Mouse (Mus musculus): ENCODE data around the gene Aanat. TPM values are rescaled to one million over a fixed set of nuclear protein-coding genes. Genes with fewer than 3 reads are reported as not detected.

Aanat gene
- total and polyA plus RNA-seq, 3 experiments = not detected

DNA sequence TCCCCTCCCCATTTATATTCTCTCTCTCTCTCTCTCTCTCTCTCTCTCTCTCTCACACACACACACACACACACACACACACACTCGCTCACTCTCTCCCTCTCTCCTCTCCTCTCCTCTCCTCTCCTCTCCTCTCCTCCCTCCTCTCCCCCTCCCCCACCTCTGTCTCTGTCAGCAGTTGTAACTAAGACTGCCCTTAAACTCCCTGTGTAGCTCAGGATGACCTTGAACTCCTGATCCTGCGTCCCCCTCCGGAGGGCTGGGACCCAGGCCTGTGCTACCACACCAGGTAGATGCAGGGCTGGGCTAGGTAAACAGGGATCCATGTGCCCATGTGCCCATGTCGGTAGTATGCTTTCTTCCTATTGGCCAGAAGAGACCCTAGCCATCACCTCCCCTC lies 5.4 kb downstream of the Aanat start:
- peaks cover 11 to 43% of the 10 kb centered on the region in 2 experiments for H3K4me1 ChIP-seq (ENCODE audit: control insufficient read depth in 1 of 2, insufficient read depth in 2 of 2)
- dilution Hi-C loops (cut with MboI; ENCODE audit: extremely low pct_ligation_motif_present, extremely low pct_unique_long_range_greater_than_20kb, low sequenced_read_pairs) (no loop called here), in situ Hi-C loops (cut with MboI; ENCODE audit: low pct_ligation_motif_present, low pct_unique_long_range_greater_than_20kb, low sequenced_read_pairs) (loop anchor here (5.0 kb wide), 1 partner anchor 34 kb away; no protein-coding TSS in a partner anchor)
- peaks cover 12% of the 10 kb centered on the region for H3K27me3 ChIP-seq (replicated peaks)
- no peaks in the 10 kb centered on the region for H3K79me2 ChIP-seq (replicated peaks; ENCODE audit: control insufficient read depth, extremely low read depth, insufficient read depth, poor library complexity, severe bottlenecking)
- TF ChIP-seq POLR2AphosphoS2 (IDR thresholded peaks at IDR 0.05; ENCODE audit: low read depth, low read length) = no peak
- TF ChIP-seq JUND (conservative IDR thresholded peaks at IDR 0.05; ENCODE audit: low read depth, low read length) = no peak
- no peak for TF ChIP-seq IRF4 (IDR thresholded peaks at IDR 0.05; ENCODE audit: low read depth, low read length)
- no peak for TF ChIP-seq UBTF (IDR thresholded peaks at IDR 0.05; ENCODE audit: low read depth, low read length)
- no peak for TF ChIP-seq TBP (conservative IDR thresholded peaks at IDR 0.05; ENCODE audit: low read depth, low read length)
- no peak for TF ChIP-seq CHD1 (IDR thresholded peaks at IDR 0.05; ENCODE audit: low read depth, low read length)
- TF ChIP-seq RCOR1 (conservative IDR thresholded peaks at IDR 0.05; ENCODE audit: low read depth, low read length) = no peak
- no peak for TF ChIP-seq E2F4 (IDR thresholded peaks at IDR 0.05; ENCODE audit: insufficient replicate concordance, low read depth, low read length)
- TF ChIP-seq ZC3H11A (IDR thresholded peaks at IDR 0.05; ENCODE audit: low read depth, low read length) = no peak
- no peak for TF ChIP-seq POLR2A (IDR thresholded peaks at IDR 0.05; ENCODE audit: low read depth, low read length)
- no peak for TF ChIP-seq MAX (IDR thresholded peaks at IDR 0.05; ENCODE audit: low read length)
- no peak for TF ChIP-seq CHD2 (IDR thresholded peaks at IDR 0.05; ENCODE audit: low read length)
- no peak for TF ChIP-seq SIN3A (IDR thresholded peaks at IDR 0.05; ENCODE audit: low read length)
- TF ChIP-seq JUN (IDR thresholded peaks at IDR 0.05; ENCODE audit: insufficient read depth, low read depth, low read length) = no peak
- no peak for TF ChIP-seq ELF1 (IDR thresholded peaks at IDR 0.05; ENCODE audit: low read depth, low read length)
- no peak for TF ChIP-seq ETS1 (conservative IDR thresholded peaks at IDR 0.05; ENCODE audit: low read depth, low read length)
- no peak for TF ChIP-seq GABPA (IDR thresholded peaks at IDR 0.05; ENCODE audit: insufficient replicate concordance, low read depth, low read length)
- no peak for TF ChIP-seq TCF12 (IDR thresholded peaks at IDR 0.05; ENCODE audit: low read depth, low read length)
- TF ChIP-seq MXI1 (IDR thresholded peaks at IDR 0.05; ENCODE audit: low read depth, low read length) = no peak
- no peak for DNase-seq (ENCODE audit: extremely low read depth)
- H3K9ac ChIP-seq (ENCODE audit: insufficient read depth, low read depth) = no peak overlapping the region
- H3K36me3 ChIP-seq (replicated peaks in 1 of 2; ENCODE audit: control insufficient read depth in 1 of 2, insufficient read depth in 1 of 2, low read length in 1 of 2) = peaks cover 1 to 13% of the 10 kb centered on the region in 2 experiments
- H3K4me2 ChIP-seq (ENCODE audit: insufficient read depth, low read depth, poor library complexity, severe bottlenecking) = no peak overlapping the region
- H3K4me3 ChIP-seq (replicated peaks in 1 of 3; ENCODE audit: low read depth in 2 of 3, low read length in 2 of 3, poor library complexity in 1 of 3) = no peak overlapping the region
- no peaks in the 10 kb centered on the region for H3K9me3 ChIP-seq (replicated peaks; ENCODE audit: low read length)
- no peak overlapping the region for H3K27ac ChIP-seq (ENCODE audit: insufficient read depth, low read depth)

DNA sequence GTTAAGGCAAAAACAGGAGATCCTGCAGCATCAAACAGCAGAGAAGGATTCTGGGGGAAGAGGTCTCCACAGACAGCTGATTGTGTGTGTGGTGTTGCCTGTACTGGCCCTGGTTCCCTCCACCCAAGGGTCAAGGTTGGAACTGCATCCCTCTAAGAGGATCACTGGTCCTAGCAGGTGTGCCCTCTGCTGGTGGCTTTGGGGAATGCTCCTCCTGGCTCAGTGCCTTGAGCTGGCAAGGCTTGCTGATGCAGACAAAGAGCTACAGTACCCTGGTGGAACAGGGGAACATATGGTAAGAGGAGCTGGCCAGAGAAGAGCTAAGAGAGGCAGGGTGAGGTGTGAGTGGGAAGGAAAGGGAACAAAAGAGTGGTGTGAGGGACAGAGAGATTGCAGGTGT lies 6.2 kb downstream of the Aanat start:
- H3K36me3 ChIP-seq (replicated peaks in 1 of 2; ENCODE audit: control insufficient read depth in 1 of 2, insufficient read depth in 1 of 2, low read length in 1 of 2) = peaks cover 7 to 21% of the 10 kb centered on the region in 2 experiments
- TF ChIP-seq USF2 (conservative IDR thresholded peaks at IDR 0.05; ENCODE audit: low read depth, low read length) (no peak), IRF4 (IDR thresholded peaks at IDR 0.05; ENCODE audit: low read depth, low read length) (no peak), EP300 (IDR thresholded peaks at IDR 0.05; ENCODE audit: low read length) (no peak), CHD1 (IDR thresholded peaks at IDR 0.05; ENCODE audit: low read depth, low read length) (no peak), CTCF (conservative IDR thresholded peaks at IDR 0.05 in 1 of 2, IDR thresholded peaks at IDR 0.05 in 1 of 2; ENCODE audit: low read depth in 2 of 2, low read length in 2 of 2) (peak; percentile 99), MEF2A (IDR thresholded peaks at IDR 0.05; ENCODE audit: borderline replicate concordance, low read depth, low read length) (no peak), RCOR1 (conservative IDR thresholded peaks at IDR 0.05; ENCODE audit: low read depth, low read length) (no peak), GABPA (IDR thresholded peaks at IDR 0.05; ENCODE audit: insufficient replicate concordance, low read depth, low read length) (no peak), ELF1 (IDR thresholded peaks at IDR 0.05; ENCODE audit: low read depth, low read length) (peak; percentile 35; the same call in 1 of the 2 replicates), MAFK (IDR thresholded peaks at IDR 0.05; ENCODE audit: insufficient replicate concordance, low read length) (no peak), RAD21 (IDR thresholded peaks at IDR 0.05; ENCODE audit: low read depth, low read length) (peak; percentile 66), KAT2A (IDR thresholded peaks at IDR 0.05; ENCODE audit: insufficient replicate concordance, low read length) (no peak), UBTF (IDR thresholded peaks at IDR 0.05; ENCODE audit: low read depth, low read length) (no peak), CHD2 (IDR thresholded peaks at IDR 0.05; ENCODE audit: low read length) (no peak), TBP (conservative IDR thresholded peaks at IDR 0.05; ENCODE audit: low read depth, low read length) (no peak), TCF12 (IDR thresholded peaks at IDR 0.05; ENCODE audit: low read depth, low read length) (no peak), NELFE (IDR thresholded peaks at IDR 0.05; ENCODE audit: low read depth, low read length) (peak; percentile 44; the same call in 1 of the 2 replicates), JUND (conservative IDR thresholded peaks at IDR 0.05; ENCODE audit: low read depth, low read length) (no peak), SMC3 (IDR thresholded peaks at IDR 0.05; ENCODE audit: low read depth, low read length) (peak; percentile 93)
- no peaks in the 10 kb centered on the region for H3K79me2 ChIP-seq (replicated peaks; ENCODE audit: control insufficient read depth, extremely low read depth, insufficient read depth, poor library complexity, severe bottlenecking)
- H3K9me3 ChIP-seq (replicated peaks; ENCODE audit: low read length) = no peaks in the 10 kb centered on the region
- dilution Hi-C loops (cut with MboI; ENCODE audit: extremely low pct_ligation_motif_present, extremely low pct_unique_long_range_greater_than_20kb, low sequenced_read_pairs) (no loop called here), in situ Hi-C loops (cut with MboI; ENCODE audit: low pct_ligation_motif_present, low pct_unique_long_range_greater_than_20kb, low sequenced_read_pairs) (loop anchor here (5.0 kb wide), 1 partner anchor 35 kb away; no protein-coding TSS in a partner anchor)
- H3K4me2 ChIP-seq (ENCODE audit: insufficient read depth, low read depth, poor library complexity, severe bottlenecking) = no peak overlapping the region
- no peak overlapping the region for H3K4me3 ChIP-seq (replicated peaks in 1 of 3; ENCODE audit: low read depth in 2 of 3, low read length in 2 of 3, poor library complexity in 1 of 3)
- H3K27ac ChIP-seq (ENCODE audit: insufficient read depth, low read depth) = no peak overlapping the region
- DNase-seq (ENCODE audit: extremely low read depth) = peak; percentile 96
- no peak overlapping the region for H3K9ac ChIP-seq (ENCODE audit: insufficient read depth, low read depth)
- peaks cover 7 to 35% of the 10 kb centered on the region in 2 experiments for H3K4me1 ChIP-seq (ENCODE audit: control insufficient read depth in 1 of 2, insufficient read depth in 2 of 2)
- peaks cover 8% of the 10 kb centered on the region for H3K27me3 ChIP-seq (replicated peaks)
